ENCODE assay signal across 29 mouse cellular contexts in the genomic region with DNA sequence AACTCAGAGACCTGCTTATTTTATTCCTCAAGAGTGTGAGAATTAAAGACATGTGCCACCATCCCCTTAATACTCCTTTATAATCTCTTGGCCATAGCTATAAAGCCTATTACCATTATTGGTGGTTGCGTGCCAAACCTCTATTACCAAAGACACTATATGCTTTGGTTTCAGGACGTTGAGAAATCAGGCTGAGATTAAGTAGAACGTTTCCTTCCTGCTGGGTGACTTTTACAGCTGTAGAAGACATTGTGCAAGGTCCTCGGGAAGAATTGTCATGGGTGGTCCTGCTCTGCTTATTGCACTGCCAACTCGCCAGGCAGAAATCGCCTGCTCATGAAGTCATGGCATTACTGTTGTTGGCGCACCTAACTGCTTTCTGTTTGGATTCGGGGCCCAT. TPM values are rescaled to one million over a fixed set of nuclear protein-coding genes. Genes with fewer than 3 reads are reported as not detected.
DNase-seq lines count a peak whose midpoint lies in the region; ATAC-seq lines count a peak whose summit lies in the region.
"Had no signal": no experiment of that assay in that cellular context is flagged by ENCODE, and none has a peak within 500 bp of the region (broad histone marks: within the 10 kb centered on the region; RNA-seq: fewer than 3 reads in every experiment).

No protein-coding gene starts in this region.

- no peak overlapping the region for H3K4me3 ChIP-seq in heart, embryonic 11.5 days (ENCODE audit: low read depth, low read length)
- H3K4me3 ChIP-seq: embryonic facial prominence, embryonic 13.5 days; embryonic facial prominence, embryonic 15.5 days; forebrain, embryonic 10.5 days; forebrain, embryonic 12.5 days had no signal

- H3K36me3 ChIP-seq in heart, embryonic 11.5 days (ENCODE audit: control insufficient read depth, insufficient read depth, low read length) = no peaks in the 10 kb centered on the region
- H3K36me3 ChIP-seq: embryonic facial prominence, embryonic 13.5 days; embryonic facial prominence, embryonic 15.5 days; forebrain, embryonic 10.5 days; forebrain, embryonic 12.5 days had no signal

- H3K27ac ChIP-seq in heart, embryonic 11.5 days (ENCODE audit: low read depth, low read length) = no peak overlapping the region
- H3K27ac ChIP-seq: embryonic facial prominence, embryonic 13.5 days; embryonic facial prominence, embryonic 15.5 days; forebrain, embryonic 10.5 days; forebrain, embryonic 12.5 days had no signal

- no peak overlapping the region for H3K4me2 ChIP-seq in heart, embryonic 11.5 days
- H3K4me2 ChIP-seq: embryonic facial prominence, embryonic 13.5 days; embryonic facial prominence, embryonic 15.5 days; forebrain, embryonic 12.5 days had no signal

- ATAC-seq in heart, embryonic 11.5 days (replicated peaks; ENCODE audit: insufficient number of reproducible peaks, low FRiP score, low TSS enrichment) = no peak
- peak; percentile 63 for ATAC-seq in megakaryocyte progenitor cell, adult 5-6 weeks (replicated peaks; ENCODE audit: poor library complexity)
- ATAC-seq: forebrain, embryonic 14.5 days; forebrain, embryonic 16.5 days had no signal

- no peaks in the 10 kb centered on the region for H3K9me3 ChIP-seq in heart, embryonic 11.5 days (replicated peaks; ENCODE audit: control insufficient read depth, low read length)
- H3K9me3 ChIP-seq: embryonic facial prominence, embryonic 13.5 days; embryonic facial prominence, embryonic 15.5 days; forebrain, embryonic 10.5 days; forebrain, embryonic 12.5 days had no signal

- no peaks in the 10 kb centered on the region for H3K4me1 ChIP-seq in heart, embryonic 11.5 days (ENCODE audit: control insufficient read depth, insufficient read depth, low read length)
- H3K4me1 ChIP-seq: embryonic facial prominence, embryonic 13.5 days; embryonic facial prominence, embryonic 15.5 days; forebrain, embryonic 10.5 days; forebrain, embryonic 12.5 days had no signal

- H3K9ac ChIP-seq in heart, embryonic 11.5 days (ENCODE audit: low read depth, low read length) = no peak overlapping the region
- H3K9ac ChIP-seq: embryonic facial prominence, embryonic 13.5 days; embryonic facial prominence, embryonic 15.5 days; forebrain, embryonic 12.5 days had no signal

- peak; percentile 27 for DNase-seq in heart, adult 11 months
- DNase-seq in gonadal fat pad, adult 2 months (ENCODE audit: low read depth) = peak; percentile 70
- DNase-seq in adrenal gland, adult 2 months = no peak
- DNase-seq in adrenal gland, adult 18-20 months (ENCODE audit: low spot score in 2 of 2) = no peak
- DNase-seq: adrenal gland, postnatal 10 days; adrenal gland, postnatal 25 days; cerebellum, adult 11 months; cerebellum, adult 18-20 months; cerebellum, adult 8-10 months; cerebellum, adult 9-11 months; cerebellum, postnatal 14 days; cerebellum, postnatal 36 days; embryo, embryonic 11 days had no signal

- H3K27me3 ChIP-seq in heart, embryonic 11.5 days (ENCODE audit: control insufficient read depth, insufficient read depth, low read length) = 0 out of 2 replicates have a peak, but pooled peaks cover 7% of the 10 kb centered on the region
- H3K27me3 ChIP-seq: embryonic facial prominence, embryonic 13.5 days; embryonic facial prominence, embryonic 15.5 days; forebrain, embryonic 12.5 days had no signal

- 75% methylated on average over 8 of the region's 8 CpGs for WGBS in heart, embryonic 11.5 days (ENCODE audit: insufficient replicate concordance)

RNA-seq across cellular contexts. Expression of a gene that starts 5.1 kb away (rescaled TPM):
- polyA plus RNA-seq in heart, embryonic 11.5 days (2014; fragmentation: Nextera tagmentation; extraction: Ambion mirVana) = not detected in 2 replicates
- 0.16 and 0.22 TPM in 2 replicates for polyA plus RNA-seq in gonadal fat pad, adult 2 months (2012; rRNA removed)
- not detected in 2 replicates for total RNA-seq in megakaryocyte progenitor cell, adult 5-6 weeks (2015)
- not detected in 2 replicates for total RNA-seq in megakaryocyte progenitor cell, adult 5-6 weeks (2017)
- total RNA-seq in adrenal gland, adult 2 months (2021) = not detected
- polyA plus RNA-seq in adrenal gland, adult 2 months (2012; rRNA removed) = not detected in 2 replicates
- total RNA-seq in adrenal gland, adult 18-20 months (2021) = not detected
- total RNA-seq: adrenal gland, postnatal 10 days; adrenal gland, postnatal 25 days; adrenal gland, postnatal 4 days; common myeloid progenitor, adult 5-6 weeks; ES-E14; MEL had no signal
- polyA plus RNA-seq: brain, embryonic 14.5 days; C2C12; embryonic facial prominence, embryonic 11.5 days; embryonic facial prominence, embryonic 13.5 days; embryonic facial prominence, embryonic 15.5 days; forebrain, embryonic 10.5 days; forebrain, embryonic 12.5 days; forebrain, embryonic 14.5 days; forebrain, embryonic 16.5 days; frontal cortex, adult 2 months had no signal

RNA-seq across cellular contexts. Expression of a gene that starts 7.0 kb away (rescaled TPM):
- polyA plus RNA-seq in heart, embryonic 11.5 days (2014; fragmentation: Nextera tagmentation; extraction: Ambion mirVana) = 0.30 and 0.82 TPM in 2 replicates
- 0.49 and 0.58 TPM in 2 replicates for polyA plus RNA-seq in gonadal fat pad, adult 2 months (2012; rRNA removed)
- total RNA-seq in megakaryocyte progenitor cell, adult 5-6 weeks (2015) = 0.10 TPM in 1 of 2 replicates, not detected in the other
- 0.27 TPM in 1 of 2 replicates, not detected in the other for total RNA-seq in megakaryocyte progenitor cell, adult 5-6 weeks (2017)
- total RNA-seq in adrenal gland, adult 2 months (2021) = 1 to 10 TPM; 2.7 to 3.0 TPM
- polyA plus RNA-seq in adrenal gland, adult 2 months (2012; rRNA removed) = 0.06 and 0.11 TPM in 2 replicates
- total RNA-seq in adrenal gland, adult 18-20 months (2021) = 1 to 10 TPM; 2.2 to 2.9 TPM
- total RNA-seq: MEL had no signal

RNA-seq across cellular contexts. Expression of a gene that starts 15.1 kb away (rescaled TPM):
- not detected in 2 replicates for polyA plus RNA-seq in heart, embryonic 11.5 days (2014; fragmentation: Nextera tagmentation; extraction: Ambion mirVana)
- polyA plus RNA-seq in gonadal fat pad, adult 2 months (2012; rRNA removed) = not detected in 2 replicates
- total RNA-seq in megakaryocyte progenitor cell, adult 5-6 weeks (2015) = not detected in 2 replicates
- not detected in 2 replicates for total RNA-seq in megakaryocyte progenitor cell, adult 5-6 weeks (2017)
- total RNA-seq in adrenal gland, adult 2 months (2021) = not detected
- 0.09 and 0.20 TPM in 2 replicates for polyA plus RNA-seq in adrenal gland, adult 2 months (2012; rRNA removed)
- total RNA-seq in adrenal gland, adult 18-20 months (2021) = not detected
- total RNA-seq: adrenal gland, postnatal 10 days; adrenal gland, postnatal 25 days; adrenal gland, postnatal 4 days; common myeloid progenitor, adult 5-6 weeks; ES-E14; MEL had no signal
- polyA plus RNA-seq: brain, embryonic 14.5 days; C2C12; embryonic facial prominence, embryonic 13.5 days; embryonic facial prominence, embryonic 15.5 days; forebrain, embryonic 10.5 days; forebrain, embryonic 12.5 days; forebrain, embryonic 14.5 days; forebrain, embryonic 16.5 days; frontal cortex, adult 2 months had no signal

RNA-seq across cellular contexts. Expression of a gene that starts 22.5 kb away (rescaled TPM):
- 9.2 and 11.2 TPM in 2 replicates for polyA plus RNA-seq in heart, embryonic 11.5 days (2014; fragmentation: Nextera tagmentation; extraction: Ambion mirVana)
- polyA plus RNA-seq in gonadal fat pad, adult 2 months (2012; rRNA removed) = 2.3 and 2.6 TPM in 2 replicates
- total RNA-seq in megakaryocyte progenitor cell, adult 5-6 weeks (2015) = 1.8 and 3.8 TPM in 2 replicates
- total RNA-seq in megakaryocyte progenitor cell, adult 5-6 weeks (2017) = 0.68 and 0.96 TPM in 2 replicates
- total RNA-seq in adrenal gland, adult 2 months (2021) = 1 to 10 TPM; 6.5 to 7.9 TPM
- 0.71 and 0.96 TPM in 2 replicates for polyA plus RNA-seq in adrenal gland, adult 2 months (2012; rRNA removed)
- 1 to 10 TPM; 6.9 to 8.2 TPM for total RNA-seq in adrenal gland, adult 18-20 months (2021)
- total RNA-seq: MEL had no signal

RNA-seq across cellular contexts. Expression of a gene that starts 27.9 kb away (rescaled TPM):
- polyA plus RNA-seq in heart, embryonic 11.5 days (2014; fragmentation: Nextera tagmentation; extraction: Ambion mirVana) = not detected in 2 replicates
- not detected in 2 replicates for polyA plus RNA-seq in gonadal fat pad, adult 2 months (2012; rRNA removed)
- not detected in 2 replicates for total RNA-seq in megakaryocyte progenitor cell, adult 5-6 weeks (2015)
- total RNA-seq in megakaryocyte progenitor cell, adult 5-6 weeks (2017) = not detected in 2 replicates
- not detected for total RNA-seq in adrenal gland, adult 2 months (2021)
- polyA plus RNA-seq in adrenal gland, adult 2 months (2012; rRNA removed) = not detected in 2 replicates
- not detected for total RNA-seq in adrenal gland, adult 18-20 months (2021)
- total RNA-seq: adrenal gland, postnatal 10 days; adrenal gland, postnatal 25 days; adrenal gland, postnatal 4 days; common myeloid progenitor, adult 5-6 weeks; ES-E14; MEL had no signal
- polyA plus RNA-seq: brain, embryonic 14.5 days; C2C12; embryonic facial prominence, embryonic 11.5 days; embryonic facial prominence, embryonic 13.5 days; embryonic facial prominence, embryonic 15.5 days; forebrain, embryonic 10.5 days; forebrain, embryonic 12.5 days; forebrain, embryonic 14.5 days; forebrain, embryonic 16.5 days; frontal cortex, adult 2 months had no signal

Comparison
In these comparisons a context has a peak if more than half of its experiments do, and no peak if none do; other contexts are left out.
1. DNase-seq: peak in heart, adult 11 months (single experiment) and gonadal fat pad, adult 2 months (single experiment); none in adrenal gland, adult 2 months (single experiment) and adrenal gland, adult 18-20 months (0 of 2).